Mouse (Mus musculus) liver, embryonic 14.5 days (tissue): ENCODE results near the gene Cdh8.

ENCODE experiments used
- CTCF ChIP-seq: IDR thresholded peaks from 2 replicates; pipeline ENCODE4 v1.5.1; 2016; ENCODE audit warnings: antibody characterized with exemption, low read depth, control low read depth
- EP300 ChIP-seq: IDR thresholded peaks from 2 replicates; pipeline ENCODE4 v1.6.1; 2016; ENCODE audit warnings: antibody characterized with exemption, low read depth

- TF ChIP-seq CTCF (no peak), EP300 (no peak)
Observed at GRCm38 (mm10) chr8:99040423-99040822, 375.8 kb downstream of the Cdh8 start.
